Mouse (Mus musculus) heart, embryonic 15.5 days (tissue): ENCODE data around the gene Sez6l. TPM values are rescaled to one million over a fixed set of nuclear protein-coding genes. Genes with fewer than 3 reads are reported as not detected.

Experiments used
- ATAC-seq: fragments of 200-750 bp; cut with Nextera tagmentation; replicated peaks from 2 replicates; pipeline ENCODE4 v1.8.0; 2017; ENCODE audit warnings: low read depth, moderate TSS enrichment; ENCODE audit not compliant: insufficient number of reproducible peaks, insufficient read depth, low FRiP score
- H3K27ac ChIP-seq: fragments of 300-500 bp; sonication (generic); 2 replicates; pipeline ENCODE4 v1.5.1; 2015; ENCODE audit warnings: mild to moderate bottlenecking, inconsistent platforms
- H3K27me3 ChIP-seq: fragments of 300-500 bp; sonication (generic); 2 replicates; pipeline ENCODE4 v1.6.1; 2015; ENCODE audit warnings: inconsistent platforms
- H3K36me3 ChIP-seq: fragments of 300-500 bp; sonication (generic); 2 replicates; pipeline ENCODE4 v1.6.1; 2015; ENCODE audit warnings: mild to moderate bottlenecking, inconsistent platforms
- H3K4me1 ChIP-seq: fragments of 300-500 bp; sonication (generic); replicated peaks from 2 replicates; pipeline ENCODE4 v1.6.1; 2015; ENCODE audit warnings: inconsistent platforms
- H3K4me2 ChIP-seq: fragments of 300-500 bp; sonication (generic); 2 replicates; pipeline ENCODE4 v1.6.1; 2015; ENCODE audit warnings: inconsistent platforms, mild to moderate bottlenecking, moderate library complexity
- H3K4me3 ChIP-seq: fragments of 300-500 bp; sonication (generic); 2 replicates; pipeline ENCODE4 v1.5.1; 2015; ENCODE audit warnings: mild to moderate bottlenecking, inconsistent platforms
- H3K9ac ChIP-seq: fragments of 300-500 bp; sonication (generic); 2 replicates; pipeline ENCODE4 v1.6.1; 2015; ENCODE audit warnings: mild to moderate bottlenecking, inconsistent platforms
- H3K9me3 ChIP-seq: fragments of 300-500 bp; sonication (generic); replicated peaks from 2 replicates; pipeline ENCODE4 v1.6.1; 2016; ENCODE audit warnings: inconsistent platforms
- WGBS: fragments of 180-500 bp; shearing (Covaris S2); methylation state at CpG from one replicate; pipeline ENCODE4 v1.1.7; 2015; ENCODE audit warnings: mixed read lengths; 5-methylcytosine and 5-hydroxymethylcytosine counted together
- polyA plus RNA-seq: library from polyadenylated mRNA; unstranded; fragments of >200 nt; fragmentation: Nextera tagmentation; extraction: Ambion mirVana; gene quantifications from 2 replicates; pipeline ENCODE4 v1.2.1, GENCODE M21; 2015

The Sez6l gene
- polyA plus RNA-seq, result 0.33 and 0.53 TPM in 2 replicates

GRCm38 (mm10) chr5:112576993-112577670 lies at the start of gene Sez6l:
Gene Sez6l (minus strand): TSS chr5:112577185.
- no peak within 1 kb of the TSS for H3K27ac ChIP-seq
- peaks cover 98% of the 10 kb centered on the region for H3K27me3 ChIP-seq
- no peaks in the 10 kb centered on the region for H3K36me3 ChIP-seq
- no peak; the same call in 1 of the 2 replicates for ATAC-seq
- H3K9me3 ChIP-seq, result no peaks in the 10 kb centered on the region
- peak within 1 kb of the TSS; percentile 63 for H3K4me2 ChIP-seq
- H3K4me3 ChIP-seq, result peak within 1 kb of the TSS; percentile 37
- 2% methylated on average over 50 of the region's 50 CpGs for WGBS
- 0 out of 2 replicates have a peak within 1 kb of the TSS, but pooled peaks have one; percentile 17 for H3K9ac ChIP-seq
- peaks cover 16% of the 10 kb centered on the region for H3K4me1 ChIP-seq

GRCm38 (mm10) chr5:112625555-112626160 lies 48.7 kb upstream of the Sez6l start:
- Histone ChIP-seq H3K4me2 (peak overlapping the region; percentile 42), H3K9ac (no peak overlapping the region), H3K4me3 (no peak overlapping the region), H3K4me1 (0 out of 2 replicates have a peak, but pooled peaks cover 2% of the 10 kb centered on the region), H3K27ac (no peak overlapping the region), H3K9me3 (no peaks in the 10 kb centered on the region), H3K36me3 (no peaks in the 10 kb centered on the region), H3K27me3 (peaks cover 82% of the 10 kb centered on the region)
- 38% methylated on average over 31 of the region's 31 CpGs for WGBS
- ATAC-seq, result no peak

GRCm38 (mm10) chr5:112622946-112623345 lies 46.0 kb upstream of the Sez6l start:
- peaks cover 89% of the 10 kb centered on the region for H3K27me3 ChIP-seq
- H3K9me3 ChIP-seq, result no peaks in the 10 kb centered on the region
- no peak overlapping the region for H3K9ac ChIP-seq
- no peak for ATAC-seq
- 25% methylated on average over 2 of the region's 2 CpGs for WGBS
- H3K4me2 ChIP-seq, result no peak overlapping the region
- 0 out of 2 replicates have a peak, but pooled peaks cover 2% of the 10 kb centered on the region for H3K4me1 ChIP-seq
- no peak overlapping the region for H3K4me3 ChIP-seq
- no peak overlapping the region for H3K27ac ChIP-seq
- no peaks in the 10 kb centered on the region for H3K36me3 ChIP-seq

- Histone ChIP-seq H3K36me3 (no peaks in the 10 kb centered on the region), H3K9me3 (no peaks in the 10 kb centered on the region), H3K27ac (no peak overlapping the region), H3K4me3 (no peak overlapping the region), H3K9ac (no peak overlapping the region), H3K4me1 (no peaks in the 10 kb centered on the region), H3K27me3 (peaks cover 78% of the 10 kb centered on the region), H3K4me2 (no peak overlapping the region)
- ATAC-seq, result no peak
- WGBS, result 52% methylated on average over 3 of the region's 3 CpGs
These were observed 43.3 kb upstream of the Sez6l start for GRCm38 (mm10) chr5:112620256-112620655.

- WGBS, result 70% methylated on average over 3 of the region's 3 CpGs
- no peak for ATAC-seq
- Histone ChIP-seq H3K4me2 (no peak overlapping the region), H3K36me3 (no peaks in the 10 kb centered on the region), H3K9ac (no peak overlapping the region), H3K4me1 (no peaks in the 10 kb centered on the region), H3K9me3 (no peaks in the 10 kb centered on the region), H3K4me3 (no peak overlapping the region), H3K27ac (no peak overlapping the region), H3K27me3 (peaks cover 77% of the 10 kb centered on the region)
These were observed 42.4 kb upstream of the Sez6l start for GRCm38 (mm10) chr5:112619344-112619743.

- ATAC-seq, result no peak
- Histone ChIP-seq H3K9ac (no peak overlapping the region), H3K27me3 (peaks cover 66% of the 10 kb centered on the region), H3K4me2 (no peak overlapping the region), H3K4me1 (no peaks in the 10 kb centered on the region), H3K4me3 (no peak overlapping the region), H3K27ac (no peak overlapping the region), H3K36me3 (no peaks in the 10 kb centered on the region), H3K9me3 (no peaks in the 10 kb centered on the region)
- 72% methylated on average over 16 of the region's 16 CpGs for WGBS
These were observed 40.7 kb upstream of the Sez6l start for GRCm38 (mm10) chr5:112617602-112618247.

- no peak overlapping the region for H3K27ac ChIP-seq
- no peaks in the 10 kb centered on the region for H3K36me3 ChIP-seq
- H3K4me3 ChIP-seq, result no peak overlapping the region
- no peaks in the 10 kb centered on the region for H3K9me3 ChIP-seq
- no peaks in the 10 kb centered on the region for H3K4me1 ChIP-seq
- 81% methylated on average over 7 of the region's 7 CpGs for WGBS
- no peak overlapping the region for H3K9ac ChIP-seq
- peaks cover 62% of the 10 kb centered on the region for H3K27me3 ChIP-seq
- no peak for ATAC-seq
- no peak overlapping the region for H3K4me2 ChIP-seq
These were observed 39.1 kb upstream of the Sez6l start for GRCm38 (mm10) chr5:112615946-112616617.

- no peak for ATAC-seq
- 24% methylated on average over 9 of the region's 9 CpGs for WGBS
- Histone ChIP-seq H3K27me3 (peaks cover 42% of the 10 kb centered on the region), H3K27ac (no peak overlapping the region), H3K36me3 (no peaks in the 10 kb centered on the region), H3K4me2 (no peak overlapping the region), H3K4me1 (no peaks in the 10 kb centered on the region), H3K9ac (no peak overlapping the region), H3K4me3 (no peak overlapping the region), H3K9me3 (no peaks in the 10 kb centered on the region)
These were observed 31.0 kb upstream of the Sez6l start for GRCm38 (mm10) chr5:112607867-112608516.

GRCm38 (mm10) chr5:112607119-112607518 lies 30.1 kb upstream of the Sez6l start:
- Histone ChIP-seq H3K4me2 (no peak overlapping the region), H3K27ac (no peak overlapping the region), H3K9ac (no peak overlapping the region), H3K36me3 (no peaks in the 10 kb centered on the region), H3K9me3 (no peaks in the 10 kb centered on the region), H3K27me3 (peaks cover 45% of the 10 kb centered on the region), H3K4me3 (no peak overlapping the region), H3K4me1 (no peaks in the 10 kb centered on the region)
- no peak for ATAC-seq
- WGBS, result 57% methylated on average over 2 of the region's 2 CpGs

- H3K9ac ChIP-seq, result no peak overlapping the region
- H3K4me1 ChIP-seq, result no peaks in the 10 kb centered on the region
- ATAC-seq, result no peak
- no peak overlapping the region for H3K4me2 ChIP-seq
- H3K27me3 ChIP-seq, result peaks cover 42% of the 10 kb centered on the region
- no peak overlapping the region for H3K4me3 ChIP-seq
- H3K9me3 ChIP-seq, result no peaks in the 10 kb centered on the region
- H3K27ac ChIP-seq, result no peak overlapping the region
- no peaks in the 10 kb centered on the region for H3K36me3 ChIP-seq
- WGBS, result 80% methylated on average over 14 of the region's 14 CpGs
These were observed 28.4 kb upstream of the Sez6l start for GRCm38 (mm10) chr5:112605371-112605770.

- Histone ChIP-seq H3K27ac (no peak overlapping the region), H3K4me1 (no peaks in the 10 kb centered on the region), H3K4me3 (no peak overlapping the region), H3K9ac (no peak overlapping the region), H3K27me3 (peaks cover 51% of the 10 kb centered on the region), H3K36me3 (no peaks in the 10 kb centered on the region), H3K4me2 (no peak overlapping the region), H3K9me3 (no peaks in the 10 kb centered on the region)
- ATAC-seq, result no peak
- WGBS, result 89% methylated on average over 1 of the region's 1 CpGs
These were observed 27.3 kb upstream of the Sez6l start for GRCm38 (mm10) chr5:112604251-112604650.
